Mouse (Mus musculus) right cerebral cortex, postnatal 10 days (tissue): ENCODE data around the gene B020004J07Rik.
"Not testable (repeated sequence)": the region's sequence is repeated elsewhere in the genome, so short reads cannot be mapped to it uniquely, and the experiment has no call there.

Experiments
- DNase-seq, 2 experiments: peaks; one replicate each; pipeline ENCODE4 v3.0.0; 2021; ENCODE audit warnings: low spot score in 2 of 2

B020004J07Rik gene

GRCm38 (mm10) chr4:101843923-101844322, at the start of gene B020004J07Rik:
Gene B020004J07Rik, minus strand, starts transcription at chr4:101844023.
- DNase-seq = not testable (repeated sequence)

DNA sequence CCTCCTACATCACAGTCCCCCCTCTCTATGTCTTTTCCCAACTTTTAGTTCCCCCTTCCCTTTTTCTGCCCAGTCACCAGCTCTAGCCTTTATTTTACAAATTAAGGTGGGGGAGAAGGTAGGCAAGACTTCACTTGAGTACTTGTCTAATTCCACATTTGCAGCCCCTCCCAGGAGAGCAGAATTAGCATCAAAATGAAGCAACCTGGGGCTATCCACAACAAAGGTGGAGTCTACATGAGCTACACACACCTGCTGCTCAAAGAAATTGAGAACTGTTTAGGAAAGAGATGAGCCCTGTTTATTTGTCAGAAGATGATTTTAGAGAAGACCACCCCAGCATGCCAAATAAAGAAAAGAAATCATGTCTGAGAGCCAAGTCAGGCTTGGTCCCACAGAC, 45.6 kb upstream of the B020004J07Rik start:
- no peak for DNase-seq

DNA sequence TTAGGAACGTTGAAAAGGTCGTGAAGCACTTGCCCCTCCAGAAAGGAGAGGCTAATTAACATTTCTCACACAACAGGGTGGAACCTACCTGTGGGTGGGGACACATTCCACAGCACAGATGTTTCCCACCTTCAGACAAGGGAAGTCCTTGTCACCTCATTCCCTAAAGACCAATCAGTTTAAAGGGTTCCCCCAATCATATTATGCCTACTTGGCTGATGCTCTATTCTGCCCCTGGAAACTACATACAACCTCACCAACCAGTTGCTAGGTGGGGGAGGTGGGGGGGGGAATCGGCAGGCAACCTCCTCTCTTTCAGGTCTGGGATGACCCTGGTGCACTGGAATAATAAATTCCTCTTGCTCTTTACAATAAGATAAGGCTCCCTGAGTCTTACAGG, 39.8 kb upstream of the B020004J07Rik start:
- DNase-seq = no peak

GRCm38 (mm10) chr4:101875687-101876086, 31.9 kb upstream of the B020004J07Rik start:
- not testable (repeated sequence) for DNase-seq

DNA sequence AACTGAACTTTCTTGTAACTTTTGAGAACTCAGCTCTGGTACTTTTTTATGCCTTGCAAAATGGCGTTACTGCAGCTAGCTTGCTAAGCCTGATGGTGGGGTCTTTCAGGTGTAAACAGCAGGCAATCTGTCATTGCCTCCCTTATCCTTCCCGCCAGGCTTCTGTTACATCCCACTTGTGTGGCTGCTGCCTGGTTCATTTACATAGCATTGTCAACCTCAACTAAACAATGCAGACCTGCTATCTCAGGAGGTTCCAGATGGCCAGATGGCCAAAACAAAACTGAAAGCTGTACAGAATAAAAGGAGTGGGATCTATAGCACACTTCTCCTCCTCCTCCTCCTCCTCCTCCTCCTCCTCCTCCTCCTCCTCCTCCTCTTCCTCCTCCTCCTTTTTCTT, 28.2 kb upstream of the B020004J07Rik start:
- not testable (repeated sequence) for DNase-seq

- no peak for DNase-seq
Observed at GRCm38 (mm10) chr4:101862289-101862688, 18.5 kb upstream of the B020004J07Rik start.

GRCm38 (mm10) chr4:101860873-101861272, 17.1 kb upstream of the B020004J07Rik start:
- DNase-seq = peak; percentile 55 to 64

DNA sequence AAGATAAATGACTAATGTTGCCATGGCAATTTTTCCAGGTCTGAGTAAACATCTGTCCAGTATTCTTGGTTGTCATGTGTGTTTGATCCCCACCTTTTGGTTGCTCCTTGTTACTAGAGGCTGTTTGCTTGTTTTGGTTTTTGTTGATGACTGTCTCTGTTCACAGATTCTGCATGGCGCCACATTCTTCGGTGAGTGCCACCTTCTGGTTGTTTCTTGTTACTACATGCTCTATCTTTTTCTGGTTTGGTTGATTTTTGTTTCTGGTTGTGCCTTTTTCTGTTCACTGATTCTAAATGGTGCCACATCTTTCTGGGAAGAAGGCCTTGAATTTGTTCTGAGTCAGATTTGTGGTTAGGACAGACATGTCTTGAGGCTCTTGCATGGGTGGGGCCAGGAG, 7.1 kb upstream of the B020004J07Rik start:
- DNase-seq = no peak
